Mouse (Mus musculus) right cerebral cortex, adult 2 months (tissue): ENCODE results near the gene Top2a.
"Not testable (repeated sequence)": the region's sequence is repeated elsewhere in the genome, so short reads cannot be mapped to it uniquely, and the experiment has no call there.

ENCODE experiments used
- DNase-seq, 2 experiments: peaks; one replicate each; pipeline ENCODE4 v3.0.0; 2021 to 2022; ENCODE audit warnings: low spot score in 2 of 2

Gene Top2a

DNA sequence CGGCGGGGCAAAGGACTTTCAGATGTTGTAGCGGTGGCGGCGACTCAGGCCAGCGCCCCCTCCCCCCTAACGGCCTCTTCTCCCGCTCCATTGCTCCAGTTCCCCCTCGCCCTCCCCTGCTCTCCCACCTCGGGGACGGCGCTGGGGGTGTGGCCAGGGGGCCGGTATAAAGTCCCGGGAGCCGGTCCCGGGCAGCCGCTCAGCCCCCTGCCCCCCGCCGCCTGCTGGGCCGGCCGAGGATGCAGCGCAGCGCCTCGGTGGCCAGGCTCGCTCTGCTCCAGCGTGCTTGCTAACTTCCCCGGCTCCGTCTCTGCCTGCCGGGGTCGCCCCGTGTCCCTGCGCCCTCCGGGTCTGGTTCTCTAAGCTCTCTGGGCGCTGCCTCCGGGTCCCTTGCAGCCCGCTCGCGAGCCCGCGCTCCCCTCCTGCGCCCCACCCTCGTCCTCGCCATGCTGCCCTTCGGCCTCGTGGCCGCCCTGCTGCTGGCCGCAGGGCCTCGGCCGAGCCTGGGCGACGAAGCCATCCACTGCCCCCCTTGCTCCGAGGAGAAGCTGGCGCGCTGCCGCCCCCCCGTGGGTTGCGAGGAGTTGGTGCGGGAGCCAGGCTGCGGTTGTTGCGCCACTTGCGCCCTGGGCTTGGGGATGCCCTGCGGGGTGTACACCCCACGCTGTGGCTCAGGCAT lies 17.2 kb upstream of the Top2a start, which contains the start of gene Igfbp4:
Gene Igfbp4 (plus strand): TSS at position 194 of the 679 bp plus-strand sequence.
- DNase-seq = peak in 1 of 2 experiments; percentile 38

DNA sequence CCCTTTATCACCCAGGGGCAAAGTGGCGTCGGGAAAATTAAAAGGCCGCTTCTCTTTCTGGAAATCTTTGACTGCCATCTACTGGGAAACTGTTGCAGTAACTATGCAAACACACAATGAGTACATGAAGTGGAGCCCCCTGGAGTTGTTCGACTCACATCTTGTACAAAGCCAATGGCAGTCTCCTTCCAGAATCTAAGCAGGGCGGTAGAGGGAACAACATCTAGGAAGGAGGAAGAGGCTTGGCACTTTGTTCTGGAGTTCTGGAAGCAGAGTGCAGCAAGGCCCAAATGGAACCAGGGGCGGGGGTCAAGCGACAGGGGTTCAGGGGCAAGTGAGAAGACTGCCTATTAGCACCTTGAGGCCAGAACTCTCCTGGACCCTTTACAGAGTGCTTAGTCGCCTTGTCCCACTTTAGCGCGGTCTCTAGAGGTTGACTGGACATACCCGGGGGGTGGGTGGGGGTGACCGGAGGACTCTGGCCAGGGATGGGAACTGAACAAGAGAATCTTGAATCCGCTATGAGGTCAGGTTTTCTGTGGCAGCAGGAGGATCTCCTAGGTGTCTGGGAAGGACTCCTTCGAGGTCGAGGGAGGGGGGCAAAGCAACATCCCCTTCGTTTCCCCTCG lies 16.5 kb upstream of the Top2a start:
- peak in 1 of 2 experiments; percentile 40 for DNase-seq

DNA sequence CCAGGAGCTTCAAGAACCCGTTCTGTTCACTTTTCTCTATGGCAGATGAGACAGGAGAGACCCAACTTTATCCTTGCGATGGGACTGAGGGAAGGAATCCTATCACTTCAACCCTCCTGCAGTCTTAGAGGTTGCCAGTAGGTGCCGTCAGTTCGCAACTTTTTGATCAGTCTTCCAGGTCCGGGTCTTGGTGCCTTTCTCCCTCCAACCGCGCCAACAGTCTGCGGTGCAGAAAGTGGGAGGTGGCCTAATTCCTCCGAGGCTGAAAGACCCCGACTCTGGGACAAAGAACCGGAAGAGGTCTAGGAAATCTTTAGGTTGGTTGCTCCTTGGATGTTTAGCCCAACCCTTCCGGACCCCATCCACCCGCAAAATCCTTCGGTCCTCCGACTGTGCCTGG lies 15.8 kb upstream of the Top2a start:
- DNase-seq = peak; percentile 85 to 87

DNA sequence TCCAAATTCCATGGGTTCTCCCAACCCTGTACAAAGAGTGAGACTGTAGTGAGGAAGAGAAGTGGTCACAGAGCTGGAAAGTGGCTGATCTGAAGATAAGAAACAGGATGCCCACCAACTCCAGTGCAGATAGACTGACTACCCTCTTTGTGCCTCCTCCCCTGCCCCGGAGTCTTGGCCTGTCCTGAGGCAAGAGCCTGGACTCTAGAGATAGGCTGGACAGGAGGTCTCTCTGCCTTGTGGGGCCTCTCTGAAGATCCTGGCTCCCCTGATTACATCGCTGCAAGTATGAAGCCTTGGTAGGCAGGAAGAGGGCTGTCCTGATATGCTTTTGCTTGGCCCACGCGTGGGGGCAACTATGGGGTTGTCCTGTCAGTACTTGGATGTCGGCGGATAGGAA lies 12.3 kb upstream of the Top2a start:
- no peak for DNase-seq

DNA sequence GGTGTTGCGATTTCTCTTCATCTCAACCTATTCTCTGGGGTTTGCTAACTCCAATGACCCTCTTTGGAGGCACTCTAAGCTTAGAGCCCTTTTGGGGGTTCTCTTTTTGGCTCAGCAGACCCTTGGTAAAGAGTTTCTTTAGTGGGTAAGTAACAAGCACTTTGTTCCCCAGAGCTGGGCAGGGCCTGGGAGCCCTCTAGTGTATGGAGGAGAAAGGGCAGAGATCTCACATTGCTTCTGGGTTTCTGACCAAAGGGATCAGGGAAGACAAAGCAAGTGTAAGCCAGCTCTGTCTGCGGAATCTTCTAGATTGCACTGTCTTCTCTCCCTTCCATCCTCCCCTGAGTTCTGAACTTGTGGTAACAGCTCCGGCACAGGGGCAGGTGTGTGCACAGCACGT lies 11.4 kb upstream of the Top2a start:
- DNase-seq = no peak

DNA sequence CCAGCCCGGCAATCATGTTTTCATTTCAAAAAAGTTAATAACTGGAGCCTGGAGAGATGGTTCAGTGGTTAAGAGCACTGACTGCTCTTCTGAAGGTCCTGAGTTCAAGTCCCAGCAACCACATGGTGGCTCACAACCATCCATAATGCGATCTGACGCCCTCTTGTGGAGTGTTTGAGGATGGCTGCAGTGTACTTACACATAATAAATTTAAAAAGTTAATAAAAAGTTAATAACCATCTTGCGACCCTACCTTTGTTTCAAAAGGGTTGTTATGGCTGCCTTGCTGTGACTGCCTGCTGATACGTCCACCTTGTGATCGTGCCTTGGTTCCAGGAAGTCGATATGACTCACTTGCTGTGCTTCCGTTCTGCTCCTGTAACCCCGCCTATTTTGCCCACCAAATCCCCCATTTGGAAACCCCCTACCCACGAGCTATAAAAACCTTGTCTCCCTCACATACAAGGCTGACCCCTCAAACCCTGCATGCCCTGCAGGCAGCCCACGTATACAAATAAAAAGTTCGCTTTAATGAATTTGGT lies 3.0 kb upstream of the Top2a start:
- DNase-seq = no peak

DNA sequence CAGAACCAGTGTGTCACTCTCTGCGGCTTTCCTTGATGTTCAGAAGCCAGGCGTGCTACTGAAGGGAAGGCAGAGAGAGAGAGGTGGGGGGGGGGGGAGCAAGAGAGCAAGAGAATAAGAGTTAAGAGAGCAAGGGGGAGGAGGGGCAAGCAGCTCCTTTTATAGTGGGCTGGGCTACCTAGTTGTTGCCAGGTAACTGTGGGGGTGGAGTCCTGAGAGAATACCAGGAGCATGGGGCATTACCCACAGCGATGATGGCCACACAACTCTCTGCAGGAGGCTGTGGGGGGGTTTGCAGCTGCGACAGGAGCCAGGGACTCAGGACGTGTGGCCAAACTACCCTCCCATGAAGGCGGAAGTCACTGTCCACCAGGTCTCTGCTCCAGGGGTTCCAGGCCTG lies 1.9 kb upstream of the Top2a start:
- DNase-seq = no peak

DNA sequence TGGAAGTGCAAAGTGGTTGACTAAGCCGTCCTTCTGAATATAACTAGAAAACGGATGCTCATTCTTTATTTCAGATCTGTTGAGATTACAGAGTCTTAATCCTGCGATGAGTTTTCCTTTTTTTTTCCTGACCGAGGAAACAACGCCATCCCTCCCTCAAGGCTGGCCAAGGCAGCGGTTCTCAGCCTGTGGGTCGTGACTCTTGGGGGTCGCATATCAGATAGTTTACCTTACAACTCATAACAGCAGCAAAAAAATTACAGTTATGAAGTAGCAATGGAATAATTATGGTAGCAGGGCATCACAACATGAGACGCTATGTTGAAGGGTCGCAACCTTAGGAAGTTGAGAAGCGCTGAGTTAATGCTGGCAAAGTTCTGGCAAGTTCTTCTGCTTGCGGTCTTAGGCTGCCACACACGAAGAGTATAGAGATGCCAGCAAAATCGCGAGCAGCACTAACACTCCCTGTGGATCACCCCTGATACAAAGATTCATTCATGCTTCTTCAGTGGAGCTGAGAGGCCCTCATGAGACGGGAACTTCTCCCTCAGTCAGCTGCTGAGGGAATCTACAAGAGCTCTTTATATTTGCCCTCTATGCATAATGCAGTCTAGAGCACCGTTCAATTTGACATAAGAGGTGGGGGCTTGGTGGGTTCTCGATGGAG lies 612 bp upstream of the Top2a start:
- no peak for DNase-seq

DNA sequence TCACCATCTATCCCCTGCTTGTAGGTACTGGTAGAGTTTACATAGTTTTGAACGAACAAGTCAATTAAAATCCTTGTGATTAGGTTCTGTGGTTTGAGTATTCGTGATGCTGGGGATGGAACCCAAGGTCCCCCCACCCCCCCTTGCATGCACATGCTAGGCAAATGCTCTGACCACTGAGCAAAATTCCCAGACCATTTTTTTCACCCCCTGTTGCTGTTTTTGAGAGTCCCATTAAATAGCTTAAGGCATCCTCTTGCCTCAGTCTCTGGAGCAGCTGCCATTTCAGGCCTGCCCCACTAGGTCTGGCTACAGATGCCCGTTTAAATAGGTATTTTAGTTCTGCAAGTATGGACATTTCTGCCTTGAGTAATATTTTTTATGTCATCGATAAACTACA lies 895 bp downstream of the Top2a start:
- DNase-seq = no peak

DNA sequence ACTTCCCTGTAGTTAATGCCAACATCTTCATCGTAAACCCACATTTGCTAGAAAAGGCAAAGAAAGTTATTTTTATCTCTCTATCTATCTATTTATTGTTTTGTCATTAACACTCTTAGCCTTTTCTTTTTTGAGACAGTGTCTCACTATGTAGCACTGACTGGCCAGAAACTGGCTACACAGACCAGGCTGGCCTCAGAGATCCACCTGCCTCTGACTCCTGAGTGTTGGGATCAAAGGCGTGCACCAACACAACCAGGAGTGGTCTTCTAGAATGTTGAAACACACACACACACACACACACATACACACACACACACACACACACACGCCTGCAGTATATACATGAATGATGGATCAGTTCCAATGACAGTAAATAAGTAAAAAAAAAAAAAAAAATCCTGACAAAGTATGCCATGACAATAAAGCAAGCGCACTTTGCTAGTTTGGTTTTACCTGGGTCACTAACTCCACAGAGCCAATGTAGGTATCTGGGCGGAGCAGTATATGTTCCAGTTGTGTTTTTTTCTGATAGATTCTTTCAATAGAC lies 1.5 kb downstream of the Top2a start:
- no peak for DNase-seq

DNA sequence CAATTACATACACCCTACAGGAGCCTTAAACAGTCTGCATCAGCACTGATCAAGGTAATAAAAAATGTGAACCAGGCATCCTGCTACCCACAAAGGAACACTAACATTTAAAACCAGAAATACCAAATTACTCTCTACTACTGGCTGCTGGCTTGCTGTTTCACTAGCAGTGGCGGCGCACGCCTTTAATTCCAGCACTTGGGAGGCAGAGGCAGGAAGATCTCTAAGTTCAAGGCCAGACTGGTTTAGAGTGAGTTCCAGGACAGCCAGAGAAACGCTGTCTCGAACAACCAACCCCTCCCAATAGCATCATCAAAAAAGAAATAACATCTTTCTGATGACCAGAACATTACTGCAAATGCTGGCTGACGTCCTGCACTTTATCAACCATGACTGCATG lies 4.1 kb downstream of the Top2a start:
- DNase-seq = no peak

DNA sequence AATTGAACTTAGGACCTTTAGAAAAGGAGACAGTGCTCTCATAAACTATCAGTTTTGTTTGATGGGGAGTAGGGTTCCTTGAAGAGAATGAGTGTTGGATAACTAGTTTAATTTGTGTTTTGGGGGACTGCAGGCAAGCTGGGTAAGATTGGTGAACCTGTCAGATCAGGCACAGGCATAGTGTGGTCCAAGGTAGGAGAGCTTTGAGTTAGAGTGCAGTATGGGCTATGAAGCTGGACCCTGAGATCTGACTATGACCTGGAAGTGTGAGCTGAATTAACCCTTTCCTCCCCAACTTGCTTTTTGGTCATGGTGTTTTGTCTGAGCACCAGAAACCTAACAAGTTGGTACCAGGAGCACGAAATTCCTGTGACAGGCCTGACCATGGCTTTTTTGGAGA lies 10.1 kb downstream of the Top2a start:
- no peak for DNase-seq

DNA sequence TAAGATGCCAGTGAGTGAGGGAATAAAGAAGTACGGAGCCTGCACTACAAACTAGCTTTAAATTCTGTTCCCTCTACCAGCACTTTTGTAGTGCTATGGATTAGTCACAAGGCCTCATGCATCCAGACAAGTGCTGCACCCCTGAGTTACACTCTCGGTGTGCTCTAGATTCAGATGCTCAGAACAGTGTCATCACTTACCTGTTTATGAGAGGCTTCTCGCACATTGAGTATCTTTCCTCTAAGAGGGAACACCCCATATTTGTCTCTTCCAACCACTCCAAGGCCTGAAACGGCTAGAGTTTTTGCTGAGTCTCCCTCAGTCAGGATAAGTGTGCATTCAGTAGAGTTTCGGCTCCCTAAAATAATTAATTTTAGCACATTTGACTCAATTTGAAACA lies 13.3 kb downstream of the Top2a start:
- DNase-seq = no peak

DNA sequence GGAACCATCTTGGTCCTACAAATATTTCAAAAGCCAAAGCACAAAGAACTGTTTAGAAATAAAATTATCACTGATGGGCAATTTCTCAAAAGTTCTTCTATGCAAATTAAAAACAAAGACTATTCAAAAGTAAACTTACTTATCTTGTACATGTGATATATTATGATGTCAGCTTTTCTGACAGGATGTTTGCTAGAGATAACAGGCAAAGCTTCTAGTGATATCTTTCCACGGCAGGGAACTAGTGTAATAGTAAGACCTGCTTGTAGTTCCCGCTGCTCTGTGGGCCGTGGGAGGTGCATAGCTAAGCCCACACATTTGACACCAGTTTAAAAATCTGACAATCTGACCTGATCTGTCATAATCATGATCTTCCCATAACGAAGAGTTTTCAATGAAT lies 13.9 kb downstream of the Top2a start:
- DNase-seq = no peak

DNA sequence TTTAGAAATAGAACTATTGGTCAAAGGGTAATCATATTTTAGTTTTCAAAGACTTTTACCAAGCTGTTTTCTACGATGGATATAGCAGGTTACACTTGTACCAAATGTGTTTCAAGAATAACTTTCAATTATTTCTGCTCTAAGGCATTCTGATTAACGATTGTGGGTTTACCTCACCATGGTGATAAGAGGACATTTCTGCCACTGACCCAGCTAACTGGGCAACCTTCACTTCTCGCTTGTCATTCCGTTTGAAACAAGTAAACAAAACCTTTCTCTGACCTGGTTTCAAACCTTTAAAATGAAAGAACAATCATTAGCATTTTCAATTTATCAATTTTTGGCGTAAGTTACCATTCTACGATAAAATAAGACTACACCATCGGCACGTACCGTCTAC lies 17.2 kb downstream of the Top2a start:
- DNase-seq = no peak

DNA sequence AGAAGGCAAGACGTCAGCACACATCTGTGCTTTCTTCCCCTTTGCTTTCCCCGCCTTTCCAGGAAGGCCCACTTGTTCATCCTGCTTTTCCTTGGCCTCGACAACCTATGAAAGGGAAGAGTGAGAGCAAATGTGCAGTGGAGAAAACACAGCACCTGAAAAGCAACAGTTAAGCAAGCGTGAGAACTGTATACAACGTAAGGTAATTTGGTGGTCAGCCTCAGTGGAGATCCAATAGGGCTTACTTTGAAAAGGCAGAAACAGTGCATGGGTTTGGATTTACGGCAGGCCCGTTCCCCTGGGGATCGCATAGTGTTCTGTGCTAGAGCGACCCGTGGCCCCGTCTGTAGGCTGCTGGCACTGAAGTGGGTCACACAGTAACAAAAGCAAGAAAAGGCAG lies 24.7 kb downstream of the Top2a start:
- no peak for DNase-seq

DNA sequence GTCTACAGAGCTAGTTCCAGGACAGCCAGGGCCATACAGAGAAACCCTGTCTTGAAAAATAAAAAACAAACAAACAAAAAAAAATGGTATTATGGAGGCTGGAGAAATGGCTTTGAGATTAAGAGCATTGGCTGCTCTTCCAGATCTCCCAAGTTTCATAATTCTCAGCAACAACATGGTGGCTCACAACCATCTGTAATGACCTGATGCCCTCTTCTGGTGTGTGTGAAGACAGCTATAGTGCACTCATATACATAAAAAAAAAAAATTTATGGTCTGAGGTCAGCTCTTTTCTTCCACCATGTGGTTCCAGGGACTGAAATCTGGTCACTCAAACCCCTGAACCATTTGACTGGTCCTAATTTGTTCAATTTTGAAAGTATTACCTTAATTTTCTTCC lies 25.2 kb downstream of the Top2a start:
- DNase-seq = no peak

DNA sequence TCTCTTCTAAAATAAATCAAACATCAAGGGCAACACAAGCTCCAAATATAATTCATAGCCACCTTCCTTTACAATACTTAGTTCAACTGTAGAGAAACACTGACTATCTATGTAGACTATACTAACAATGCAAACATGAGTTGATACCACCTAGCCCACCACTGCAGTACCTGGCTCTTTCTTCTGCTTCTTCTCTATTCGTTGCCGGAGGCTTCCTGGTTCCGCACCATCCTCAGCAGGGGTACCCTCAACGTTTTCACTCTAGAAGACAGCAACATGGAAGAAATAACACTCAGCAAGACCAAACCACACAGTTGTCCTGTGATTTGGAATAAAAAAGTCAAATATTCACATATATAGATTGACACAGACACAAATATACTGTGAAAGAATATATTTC lies 26.3 kb downstream of the Top2a start:
- no peak for DNase-seq

DNA sequence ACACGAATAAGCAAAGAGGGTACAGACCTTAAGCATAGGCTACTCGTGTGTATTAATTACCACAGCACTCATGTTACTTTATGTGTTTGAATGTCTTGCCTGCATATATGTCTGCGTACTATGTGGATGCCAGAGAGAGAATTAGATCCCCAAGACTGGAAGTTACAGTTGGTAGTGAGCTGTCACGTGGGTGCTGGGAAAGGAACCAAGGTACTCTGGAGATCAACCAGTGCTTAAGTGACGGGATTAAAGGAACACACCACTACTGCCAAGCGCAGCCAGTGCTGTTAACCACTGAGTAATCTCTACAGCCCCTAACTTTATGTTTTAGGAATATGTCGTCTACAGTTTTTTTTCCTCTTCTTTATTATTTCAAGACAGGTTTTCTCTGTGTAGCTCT lies 28.0 kb downstream of the Top2a start:
- DNase-seq = no peak

DNA sequence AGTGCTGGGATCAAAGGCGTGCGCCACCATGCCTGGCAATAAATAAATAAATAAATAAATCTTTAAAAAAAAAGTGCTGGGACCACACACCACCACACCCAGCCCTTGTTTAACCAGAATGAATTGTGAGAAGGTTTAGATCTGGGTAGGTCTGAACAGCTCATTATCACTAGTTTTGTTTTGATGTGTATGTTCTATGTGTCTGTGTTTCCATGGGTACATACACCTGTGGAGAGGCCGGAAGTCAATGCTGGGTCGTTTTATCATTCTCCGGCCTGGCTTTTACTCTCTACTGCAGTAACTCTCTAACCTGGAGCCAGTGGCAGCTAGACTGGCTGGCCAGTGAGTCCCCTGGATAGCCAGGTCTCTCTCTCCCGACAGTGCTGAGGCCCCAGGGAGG lies 33.1 kb downstream of the Top2a start:
- DNase-seq = no peak

DNA sequence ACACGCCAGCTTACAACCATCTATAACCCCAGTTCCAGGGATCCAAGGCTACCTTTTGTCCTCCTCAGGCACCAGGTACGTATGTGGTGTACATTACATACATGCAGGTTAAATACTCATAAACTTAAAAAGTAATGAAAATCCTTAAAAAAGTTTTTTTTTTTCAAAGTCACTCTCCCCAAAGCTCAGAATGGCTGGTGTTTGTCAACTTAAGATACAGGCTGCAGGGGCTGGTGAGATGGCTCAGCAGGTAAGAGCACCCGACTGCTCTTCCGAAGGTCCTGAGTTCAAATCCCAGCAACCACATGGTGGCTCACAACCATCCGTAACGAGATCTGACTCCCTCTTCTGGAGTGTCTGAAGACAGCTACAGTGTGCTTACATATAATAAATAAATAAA lies 35.7 kb downstream of the Top2a start:
- not testable (repeated sequence) for DNase-seq

DNA sequence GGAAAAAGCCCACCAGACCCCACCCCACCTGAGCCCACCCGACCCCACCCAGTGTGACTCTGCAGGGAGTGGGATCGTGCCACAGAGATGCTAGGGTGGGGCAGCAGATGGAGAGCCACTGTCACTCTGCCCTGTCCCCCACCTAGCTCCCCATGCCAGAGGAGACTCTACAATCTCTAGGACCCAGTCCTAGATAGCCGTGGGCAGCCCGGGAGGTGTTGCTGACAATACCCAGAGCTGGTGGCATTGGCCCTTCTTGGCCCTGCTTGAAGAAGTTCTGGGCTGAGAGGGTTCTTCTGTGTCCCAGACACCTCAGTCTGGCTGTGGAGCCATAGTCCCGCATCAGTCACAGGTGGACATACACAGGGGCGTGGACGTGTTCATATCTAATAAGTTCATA lies 38.4 kb downstream of the Top2a start:
- DNase-seq = no peak

DNA sequence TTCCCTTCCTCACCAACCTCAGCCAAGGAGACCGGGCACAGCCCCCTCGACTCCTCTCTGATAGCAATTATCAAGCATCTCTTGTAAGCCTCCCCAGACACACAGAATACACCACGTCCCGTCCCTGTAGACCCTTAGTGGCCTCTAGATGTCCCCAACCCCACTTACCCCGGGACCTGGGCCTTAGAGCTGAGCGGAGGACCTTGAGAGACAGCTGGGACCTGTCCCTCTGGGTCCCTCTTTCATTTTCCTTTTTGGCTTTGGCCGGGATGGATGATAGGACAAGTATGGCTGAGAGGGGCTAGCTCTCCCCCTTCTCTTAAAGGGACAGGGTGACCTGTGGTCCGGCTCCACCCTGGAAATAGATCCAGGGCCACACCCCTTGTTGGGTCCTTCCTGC lies 40.4 kb downstream of the Top2a start:
- DNase-seq = no peak
